Mouse (Mus musculus): ENCODE measurements around the gene Cd53.

Gene Cd53

DNA sequence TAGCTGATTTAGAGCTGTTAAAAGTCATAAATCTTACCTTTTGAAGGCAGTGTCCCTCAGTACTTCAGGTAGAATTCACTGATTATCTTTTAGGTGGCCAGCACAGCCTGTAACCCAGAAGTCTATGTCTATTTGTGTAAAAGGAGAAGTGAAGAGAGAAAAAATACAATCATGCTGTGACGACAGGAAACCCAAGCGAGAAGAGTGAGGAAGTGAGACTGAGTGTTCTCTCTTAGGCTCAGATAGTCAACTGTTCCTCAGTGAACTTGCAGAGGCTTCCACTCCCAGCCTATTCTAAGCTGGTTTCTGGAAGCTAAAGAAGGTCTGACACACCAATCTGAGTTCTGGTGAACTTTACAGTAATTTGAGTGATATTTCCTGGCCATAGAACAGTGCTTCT, at the start of gene Cd53:
TSS of gene Cd53 (minus strand) at position 220 of the 400 bp plus-strand sequence.
- DNase-seq (ENCODE audit: low spot score): no peak

GRCm38 (mm10) chr3:106832107-106832506, 42.2 kb upstream of the Cd53 start:
- DNase-seq (ENCODE audit: low spot score): no peak

- no peak for DNase-seq (ENCODE audit: low spot score)
Measured at GRCm38 (mm10) chr3:106826187-106826586, 36.2 kb upstream of the Cd53 start, which contains the start of gene Olfr266. Gene Olfr266, minus strand, starts transcription at chr3:106826287.

DNA sequence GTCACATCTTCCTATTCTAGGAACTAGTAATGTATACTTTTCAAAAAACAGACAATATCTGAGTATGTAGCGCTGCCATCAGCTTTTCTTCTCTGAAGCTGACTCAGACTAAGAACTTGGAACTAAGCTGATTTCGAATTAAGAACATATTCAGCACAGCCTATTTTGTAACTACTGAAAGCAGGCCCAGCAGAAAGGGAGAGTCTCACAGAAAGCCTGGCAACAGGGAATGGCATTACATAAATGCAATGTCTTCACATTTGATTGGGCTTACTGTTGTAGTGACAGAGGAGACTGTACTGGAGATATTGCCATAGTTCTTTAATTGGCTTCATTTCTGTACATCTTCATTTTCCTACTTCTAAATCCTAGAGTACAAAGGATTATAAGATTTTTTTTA, 27.7 kb upstream of the Cd53 start:
- no peak for DNase-seq (ENCODE audit: low spot score)

- no peak for DNase-seq (ENCODE audit: low spot score)
Measured at GRCm38 (mm10) chr3:106808972-106809695, 19.2 kb upstream of the Cd53 start.

GRCm38 (mm10) chr3:106798079-106798478, 8.1 kb upstream of the Cd53 start:
- DNase-seq (ENCODE audit: low spot score): no peak

- no peak for DNase-seq (ENCODE audit: low spot score)
Measured at GRCm38 (mm10) chr3:106788440-106788887, 1.5 kb downstream of the Cd53 start.

DNA sequence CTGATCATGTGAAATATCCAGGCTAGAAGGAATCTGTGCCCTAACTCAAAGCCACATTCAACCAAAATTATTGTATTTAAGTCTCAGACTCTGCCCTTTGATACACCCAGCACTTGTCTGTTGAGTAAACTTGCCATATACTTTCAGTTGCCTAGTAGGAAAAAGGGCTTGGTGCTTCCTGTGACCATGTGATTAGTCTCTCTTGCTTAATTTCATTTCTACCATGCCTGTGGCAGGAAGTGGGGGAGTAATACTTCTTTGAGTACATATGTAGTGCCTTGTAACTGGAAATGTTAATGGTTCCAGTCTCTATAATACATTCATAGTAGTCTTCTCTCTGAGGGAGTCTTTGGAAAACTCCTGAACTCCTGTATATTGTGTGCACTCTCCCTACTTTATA, 2.0 kb downstream of the Cd53 start:
- DNase-seq (ENCODE audit: low spot score): no peak

GRCm38 (mm10) chr3:106785130-106785529, 4.8 kb downstream of the Cd53 start:
- no peak for DNase-seq (ENCODE audit: low spot score)

GRCm38 (mm10) chr3:106771834-106772233, 18.1 kb downstream of the Cd53 start:
- DNase-seq (ENCODE audit: low spot score): no peak

DNA sequence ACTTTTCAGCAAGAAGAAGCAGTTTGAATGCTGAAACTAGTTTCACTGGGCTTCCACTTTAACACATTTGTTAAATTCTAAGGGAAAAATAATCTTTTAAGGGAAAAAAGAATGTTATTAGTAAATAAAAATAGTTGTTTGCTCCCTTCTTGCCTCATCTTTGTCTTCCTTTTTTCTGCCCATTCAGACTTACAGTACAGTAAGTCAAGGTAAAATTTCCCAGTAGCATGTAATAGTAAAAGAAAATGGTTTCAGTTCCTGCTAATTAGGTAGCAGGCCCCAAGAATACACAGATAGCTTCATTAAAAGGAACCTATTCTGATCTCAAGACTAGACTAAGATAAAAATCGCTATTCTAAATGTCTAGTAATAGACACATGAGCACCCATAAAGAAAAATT, 34.1 kb downstream of the Cd53 start:
- DNase-seq (ENCODE audit: low spot score): no peak

GRCm38 (mm10) chr3:106722028-106722945, 67.7 kb downstream of the Cd53 start:
- peak; percentile 81 for DNase-seq (ENCODE audit: low spot score)

GRCm38 (mm10) chr3:106721397-106722027, 68.4 kb downstream of the Cd53 start:
- DNase-seq (ENCODE audit: low spot score): peak; percentile 96
